Mouse (Mus musculus) testis, adult 2 months (tissue): ENCODE measurements around the gene B3gnt2.

Experiments
- CTCF ChIP-seq: fragments of 200-500 bp; IDR thresholded peaks from 2 replicates; pipeline ENCODE4 v1.5.1; 2012; ENCODE audit warnings: low read depth, mild to moderate bottlenecking, inconsistent platforms, low read length, moderate library complexity; ENCODE audit not compliant: control insufficient read depth, insufficient read depth, insufficient replicate concordance
- POLR2A ChIP-seq: fragments of 200-500 bp; IDR thresholded peaks from 2 replicates; pipeline ENCODE4 v1.6.1; 2012; ENCODE audit warnings: low read depth, mild to moderate bottlenecking, inconsistent platforms, low read length, moderate library complexity; ENCODE audit not compliant: control insufficient read depth

GRCm38 (mm10) chr11:22778596-22778995 lies 82.2 kb downstream of the B3gnt2 start:
- no peak for TF ChIP-seq CTCF
- TF ChIP-seq POLR2A: no peak
